Mouse (Mus musculus): ENCODE measurements at regions not wholly inside any gene's neighbourhood (a gene's known extent, or its start where the extent isn't known, plus 50 kb on each side); places are given as distances from the start of the nearest gene placed in this dataset.

- TF ChIP-seq CTCF (IDR thresholded peaks at IDR 0.05; ENCODE audit: borderline replicate concordance, control insufficient read depth, extremely low read depth, insufficient read depth, low read length, poor library complexity): no peak
- no peak for TF ChIP-seq POLR2A (IDR thresholded peaks at IDR 0.05; ENCODE audit: control insufficient read depth, extremely low read depth, insufficient read depth, low read length, poor library complexity)
Measured at GRCm38 (mm10) chr10:118714179-118714581, 155.8 kb downstream of the Dyrk2 start.
